Mouse (Mus musculus) midbrain, embryonic 12.5 days (tissue): ENCODE measurements around the gene Gm49373. TPM values are rescaled to one million over a fixed set of nuclear protein-coding genes. Genes with fewer than 3 reads are reported as not detected.
"Not testable (repeated sequence)": the region's sequence is repeated elsewhere in the genome, so short reads cannot be mapped to it uniquely, and the experiment has no call there.

Source experiments
- ATAC-seq: fragments of 200-750 bp; cut with Nextera tagmentation; 2 replicates; pipeline ENCODE4 v1.8.0; 2017; ENCODE audit warnings: low read depth, moderate TSS enrichment, moderate library complexity; ENCODE audit not compliant: low FRiP score
- H3K27ac ChIP-seq: fragments of 300-500 bp; sonication (generic); replicated peaks from 2 replicates; pipeline ENCODE4 v1.5.1; 2016; ENCODE audit warnings: mild to moderate bottlenecking
- H3K27me3 ChIP-seq: fragments of 300-500 bp; sonication (generic); 2 replicates; pipeline ENCODE4 v1.6.1; 2016; ENCODE audit warnings: mild to moderate bottlenecking
- H3K36me3 ChIP-seq: fragments of 300-500 bp; sonication (generic); 2 replicates; pipeline ENCODE4 v1.6.1; 2016
- H3K4me1 ChIP-seq: fragments of 300-500 bp; sonication (generic); 2 replicates; pipeline ENCODE4 v1.6.1; 2016
- H3K4me2 ChIP-seq: fragments of 300-500 bp; sonication (generic); replicated peaks from 2 replicates; pipeline ENCODE4 v1.6.1; 2016; ENCODE audit warnings: mild to moderate bottlenecking, moderate library complexity
- H3K4me3 ChIP-seq: fragments of 300-500 bp; sonication (generic); 2 replicates; pipeline ENCODE4 v1.5.1; 2016; ENCODE audit warnings: mild to moderate bottlenecking
- H3K9ac ChIP-seq: fragments of 300-500 bp; sonication (generic); replicated peaks from 2 replicates; pipeline ENCODE4 v1.6.1; 2016; ENCODE audit warnings: mild to moderate bottlenecking, moderate library complexity
- H3K9me3 ChIP-seq: fragments of 300-500 bp; sonication (generic); 2 replicates; pipeline ENCODE4 v1.6.1; 2016; ENCODE audit warnings: mild to moderate bottlenecking
- WGBS: fragments of 180-500 bp; shearing (Covaris S2); methylation state at CpG from one replicate; pipeline ENCODE4 v1.1.7; 2016; 5-methylcytosine and 5-hydroxymethylcytosine counted together
- polyA plus RNA-seq: library from polyadenylated mRNA; unstranded; fragments of >200 nt; fragmentation: Nextera tagmentation; extraction: Ambion mirVana; gene quantifications from 2 replicates; pipeline ENCODE4 v1.2.1, GENCODE M21; 2016

Gene Gm49373
- polyA plus RNA-seq, 1 experiment from 2014 or later, result 1.6 TPM

DNA sequence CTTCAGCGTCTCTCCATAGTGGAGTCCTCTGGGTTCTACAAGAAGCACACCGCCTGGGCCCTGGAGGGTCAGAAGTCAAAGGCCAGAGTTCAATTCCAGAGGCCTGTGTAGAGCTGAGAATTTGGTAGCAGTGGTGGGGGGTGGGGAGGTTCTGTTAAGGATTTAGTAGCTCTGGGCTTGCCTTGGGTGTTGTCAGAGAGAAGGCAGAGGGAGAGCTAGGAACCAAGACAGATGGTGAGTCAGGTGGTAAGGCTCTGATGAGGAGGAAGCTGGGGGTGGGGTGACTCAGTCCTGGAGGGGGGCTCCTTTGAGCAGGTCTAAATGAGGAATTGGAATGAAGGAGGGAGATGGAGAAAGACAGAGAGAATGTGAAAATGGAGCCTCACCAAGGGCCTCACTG, 10.0 kb downstream of the Gm49373 start:
- peaks cover 46% of the 10 kb centered on the region for H3K36me3 ChIP-seq
- WGBS, result 80% methylated on average over 2 of the region's 2 CpGs
- ATAC-seq, result no peak
- no peak overlapping the region for H3K27ac ChIP-seq
- no peaks in the 10 kb centered on the region for H3K4me1 ChIP-seq
- H3K9ac ChIP-seq, result no peak overlapping the region
- no peak overlapping the region for H3K4me3 ChIP-seq
- H3K27me3 ChIP-seq, result no peaks in the 10 kb centered on the region
- H3K9me3 ChIP-seq, result no peaks in the 10 kb centered on the region
- no peak overlapping the region for H3K4me2 ChIP-seq

DNA sequence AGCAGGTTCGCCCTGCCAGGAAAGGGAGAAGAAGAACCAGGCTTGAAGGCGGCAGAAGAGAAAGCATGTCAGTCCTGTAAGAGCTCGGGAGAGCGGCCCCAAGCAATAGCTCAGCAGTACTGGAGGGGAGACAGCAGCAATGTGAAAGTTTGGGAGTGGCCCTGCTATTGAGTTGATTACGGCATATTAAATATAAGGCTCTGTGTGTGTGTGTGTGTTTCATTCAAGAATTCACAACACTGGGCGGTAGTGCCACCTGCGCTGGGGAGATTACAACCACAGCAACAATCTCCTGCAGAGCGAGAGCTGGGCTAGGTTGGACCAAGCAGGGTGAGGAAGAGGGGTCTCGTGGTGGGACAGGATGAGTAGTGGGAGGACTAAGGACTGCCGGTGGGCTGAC, 21.3 kb downstream of the Gm49373 start:
- WGBS, result 74% methylated on average over 10 of the region's 10 CpGs
- Histone ChIP-seq H3K4me3 (no peak overlapping the region), H3K36me3 (no peaks in the 10 kb centered on the region), H3K9me3 (no peaks in the 10 kb centered on the region), H3K4me2 (no peak overlapping the region), H3K27ac (no peak overlapping the region), H3K9ac (no peak overlapping the region), H3K27me3 (peaks cover 26% of the 10 kb centered on the region), H3K4me1 (no peaks in the 10 kb centered on the region)
- ATAC-seq, result no peak

DNA sequence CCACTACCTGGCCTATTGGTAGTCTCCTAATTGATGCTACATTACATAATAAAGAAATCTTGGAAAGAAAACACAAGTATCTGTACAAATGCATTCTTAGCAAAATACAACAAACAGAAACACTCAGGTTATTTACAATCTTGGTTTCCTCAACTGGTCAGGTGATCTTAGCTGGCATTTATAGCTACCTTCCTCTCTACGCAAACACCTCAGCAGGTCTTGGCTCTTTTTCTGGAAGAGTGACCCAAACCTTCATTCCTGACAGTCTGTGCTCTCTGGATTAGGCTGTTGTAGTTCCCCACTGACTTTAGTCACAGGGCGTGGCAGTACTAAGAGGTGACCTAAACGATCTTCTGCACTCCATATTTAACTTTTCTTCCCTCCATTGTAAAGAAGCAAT, 27.7 kb downstream of the Gm49373 start:
- Histone ChIP-seq H3K4me3 (no peak overlapping the region), H3K36me3 (no peaks in the 10 kb centered on the region), H3K4me2 (no peak overlapping the region), H3K9ac (no peak overlapping the region), H3K4me1 (no peaks in the 10 kb centered on the region), H3K27me3 (peaks cover 13% of the 10 kb centered on the region), H3K27ac (no peak overlapping the region), H3K9me3 (no peaks in the 10 kb centered on the region)
- no peak for ATAC-seq
- 87% methylated on average over 3 of the region's 3 CpGs for WGBS

DNA sequence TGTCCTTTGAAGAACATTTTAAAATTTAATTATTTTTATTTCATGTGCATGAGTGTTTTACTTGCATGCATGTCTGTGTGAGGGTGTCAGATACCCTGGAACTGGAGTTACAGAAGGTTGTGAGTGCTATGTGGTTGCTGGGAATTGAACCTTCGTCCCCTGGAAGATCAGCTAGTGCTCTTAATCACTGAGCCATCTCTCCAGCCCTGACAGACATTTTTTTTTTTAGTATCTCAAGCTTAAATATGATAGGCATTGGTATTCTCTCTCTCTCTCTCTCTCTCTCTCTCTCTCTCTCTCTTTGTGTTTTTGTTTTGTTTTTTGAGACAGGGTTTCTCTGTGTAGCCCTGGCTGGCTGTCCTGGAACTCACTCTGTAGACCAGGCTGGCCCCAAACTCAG, 28.1 kb downstream of the Gm49373 start:
- ATAC-seq, H3K9me3 ChIP-seq, H3K4me2 ChIP-seq, H3K4me1 ChIP-seq, H3K4me3 ChIP-seq, H3K36me3 ChIP-seq, H3K9ac ChIP-seq, H3K27ac ChIP-seq: not testable (repeated sequence)
- H3K27me3 ChIP-seq, result peaks cover 18% of the 10 kb centered on the region
- WGBS, result 70% methylated on average over 1 of the region's 1 CpGs

DNA sequence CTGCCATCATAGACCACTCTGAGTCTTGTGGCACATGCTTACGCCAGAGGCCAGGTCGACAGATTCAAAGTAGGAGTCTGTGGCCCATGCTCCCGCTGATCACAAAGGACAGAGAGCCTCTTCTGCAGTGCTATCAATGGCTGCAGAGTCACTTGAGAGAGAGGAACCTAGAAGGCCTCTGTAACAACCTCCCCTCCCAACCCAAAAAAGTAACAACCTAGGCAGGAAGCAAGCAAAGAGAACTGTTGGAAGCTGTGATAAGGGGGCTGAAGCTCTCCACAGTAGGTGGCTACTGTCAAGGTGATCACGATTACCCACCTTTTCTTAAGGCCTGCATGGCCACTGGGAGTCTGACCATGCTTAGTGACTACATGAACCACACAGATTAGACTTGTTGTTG, 29.3 kb downstream of the Gm49373 start:
- H3K9me3 ChIP-seq, result no peaks in the 10 kb centered on the region
- no peak overlapping the region for H3K9ac ChIP-seq
- no peaks in the 10 kb centered on the region for H3K4me1 ChIP-seq
- no peak overlapping the region for H3K27ac ChIP-seq
- 82% methylated on average over 4 of the region's 4 CpGs for WGBS
- H3K27me3 ChIP-seq, result peaks cover 30% of the 10 kb centered on the region
- ATAC-seq, result no peak
- no peak overlapping the region for H3K4me3 ChIP-seq
- H3K4me2 ChIP-seq, result no peak overlapping the region
- H3K36me3 ChIP-seq, result no peaks in the 10 kb centered on the region

DNA sequence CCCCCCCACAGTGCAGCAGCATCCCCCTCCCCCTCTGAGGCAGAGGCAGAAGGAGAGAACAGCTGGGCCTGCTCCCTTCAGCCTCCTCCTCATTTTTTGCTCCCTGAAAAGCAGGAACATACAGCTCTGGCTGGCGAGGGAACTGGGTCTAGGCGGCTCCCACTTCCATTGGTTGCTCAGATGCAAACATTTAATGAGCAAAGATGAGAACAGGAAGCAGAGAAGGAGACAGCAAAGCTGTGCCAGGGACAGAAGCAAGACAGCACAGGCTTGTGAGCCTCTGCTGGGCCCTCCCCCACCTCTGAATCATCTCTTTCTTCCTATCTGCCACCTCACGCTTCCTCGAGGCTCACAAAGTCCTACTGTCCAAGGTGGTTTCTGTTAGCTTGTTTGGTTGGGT, 31.6 kb downstream of the Gm49373 start:
- peaks cover 53% of the 10 kb centered on the region for H3K27me3 ChIP-seq
- no peak overlapping the region for H3K4me3 ChIP-seq
- H3K9ac ChIP-seq, result no peak overlapping the region
- ATAC-seq, result no peak
- H3K36me3 ChIP-seq, result no peaks in the 10 kb centered on the region
- WGBS, result 47% methylated on average over 4 of the region's 4 CpGs
- H3K9me3 ChIP-seq, result no peaks in the 10 kb centered on the region
- peaks cover 7% of the 10 kb centered on the region for H3K4me1 ChIP-seq
- H3K27ac ChIP-seq, result no peak overlapping the region
- no peak overlapping the region for H3K4me2 ChIP-seq

DNA sequence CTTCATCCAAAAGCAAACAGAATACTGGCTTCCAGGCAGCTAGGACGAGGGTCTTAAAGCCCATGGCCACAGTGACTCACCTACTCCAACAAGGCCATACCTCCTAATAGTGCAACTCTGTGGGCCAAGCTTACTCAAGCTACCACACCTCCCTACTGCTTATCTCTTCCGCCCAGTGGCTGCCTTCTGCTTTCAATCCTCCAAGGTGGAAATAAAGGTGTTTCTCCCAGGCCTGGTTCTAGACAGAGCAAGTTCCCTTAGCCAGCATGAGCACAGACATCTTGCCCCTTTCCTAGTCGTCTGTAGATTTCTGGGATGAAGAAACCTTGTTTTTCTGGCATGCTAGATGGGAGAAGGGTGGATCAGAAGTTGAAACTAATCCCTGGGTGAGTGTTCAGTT, 33.1 kb downstream of the Gm49373 start:
- no peak for ATAC-seq
- WGBS, result 75% methylated on average over 3 of the region's 3 CpGs
- Histone ChIP-seq H3K4me1 (peaks cover 7% of the 10 kb centered on the region), H3K4me3 (no peak overlapping the region), H3K27ac (no peak overlapping the region), H3K27me3 (peaks cover 68% of the 10 kb centered on the region), H3K36me3 (no peaks in the 10 kb centered on the region), H3K4me2 (no peak overlapping the region), H3K9ac (no peak overlapping the region), H3K9me3 (no peaks in the 10 kb centered on the region)

DNA sequence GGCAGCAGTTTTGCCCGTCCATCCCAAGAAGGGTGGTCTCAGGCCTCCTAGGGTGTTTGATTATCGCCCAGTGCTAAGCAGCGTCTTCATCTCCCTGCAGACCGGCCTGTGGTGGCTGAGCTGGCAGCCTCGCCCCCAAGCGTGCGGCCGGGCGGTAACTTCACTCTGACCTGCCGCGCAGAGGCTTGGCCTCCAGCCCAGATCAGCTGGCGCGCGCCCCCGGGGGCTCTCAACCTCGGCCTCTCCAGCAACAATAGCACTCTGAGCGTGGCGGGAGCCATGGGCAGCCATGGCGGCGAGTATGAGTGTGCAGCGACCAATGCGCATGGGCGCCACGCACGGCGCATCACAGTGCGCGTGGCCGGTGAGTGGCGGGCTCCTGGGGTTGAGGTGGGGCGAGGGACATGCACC, 35.4 kb downstream of the Gm49373 start:
- peak; percentile 28; the same call in 1 of the 2 replicates for ATAC-seq
- Histone ChIP-seq H3K27ac (no peak overlapping the region), H3K27me3 (peaks cover 87% of the 10 kb centered on the region), H3K4me3 (peak overlapping the region; percentile 39), H3K9ac (peak overlapping the region; percentile 39; the same call in 1 of the 2 replicates), H3K36me3 (no peaks in the 10 kb centered on the region), H3K4me1 (peaks cover 20% of the 10 kb centered on the region), H3K4me2 (peak overlapping the region; percentile 52), H3K9me3 (no peaks in the 10 kb centered on the region)
- WGBS, result 2% methylated on average over 31 of the region's 31 CpGs

DNA sequence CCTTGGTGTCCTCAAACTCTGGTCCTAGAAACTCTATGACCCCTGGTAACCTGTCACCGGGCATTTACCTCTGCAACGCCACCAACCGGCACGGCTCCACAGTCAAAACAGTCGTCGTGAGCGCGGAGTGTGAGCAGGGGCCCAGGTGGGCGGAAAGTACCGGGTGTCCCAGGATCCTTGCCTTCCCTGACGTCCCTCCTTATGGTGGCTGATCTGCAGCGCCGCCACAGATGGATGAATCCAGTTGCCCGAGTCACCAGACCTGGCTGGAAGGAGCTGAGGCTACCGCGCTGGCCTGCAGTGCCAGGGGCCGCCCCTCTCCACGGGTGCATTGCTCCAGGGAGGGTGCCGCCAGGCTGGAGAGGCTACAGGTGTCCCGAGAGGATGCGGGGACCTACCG, 36.2 kb downstream of the Gm49373 start:
- peak overlapping the region; percentile 52; the same call in 1 of the 2 replicates for H3K4me2 ChIP-seq
- peaks cover 95% of the 10 kb centered on the region for H3K27me3 ChIP-seq
- peaks cover 28% of the 10 kb centered on the region for H3K4me1 ChIP-seq

DNA sequence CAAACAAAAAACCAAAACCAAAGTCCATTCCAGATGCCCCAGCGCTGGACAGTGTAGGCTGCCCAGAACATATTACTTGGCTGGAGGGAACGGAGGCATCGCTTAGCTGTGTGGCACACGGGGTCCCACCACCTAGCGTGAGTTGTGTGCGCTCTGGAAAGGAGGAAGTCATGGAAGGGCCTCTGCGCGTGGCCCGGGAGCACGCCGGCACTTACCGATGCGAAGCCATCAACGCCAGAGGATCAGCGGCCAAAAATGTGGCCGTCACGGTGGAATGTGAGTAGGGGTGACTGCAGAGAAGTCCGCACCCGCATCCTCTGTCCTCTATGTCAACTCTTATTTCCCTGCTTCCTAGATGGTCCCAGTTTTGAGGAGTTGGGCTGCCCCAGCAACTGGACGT, 36.7 kb downstream of the Gm49373 start:
- Histone ChIP-seq H3K9ac (no peak overlapping the region), H3K4me2 (no peak overlapping the region), H3K36me3 (no peaks in the 10 kb centered on the region), H3K9me3 (no peaks in the 10 kb centered on the region), H3K4me1 (peaks cover 33% of the 10 kb centered on the region), H3K27me3 (peaks cover 99% of the 10 kb centered on the region), H3K27ac (no peak overlapping the region), H3K4me3 (no peak overlapping the region)
- ATAC-seq, result no peak
- 6% methylated on average over 20 of the region's 20 CpGs for WGBS

More for the DNA sequence above, 36.2 kb downstream of the Gm49373 start:
- no peaks in the 10 kb centered on the region for H3K36me3 ChIP-seq
- H3K4me3 ChIP-seq, result peak overlapping the region; percentile 5; the same call in 1 of the 2 replicates
- no peak for ATAC-seq
- no peaks in the 10 kb centered on the region for H3K9me3 ChIP-seq
- H3K9ac ChIP-seq, result no peak overlapping the region
- no peak overlapping the region for H3K27ac ChIP-seq
- WGBS, result under 1% methylated on average over 22 of the region's 22 CpGs

DNA sequence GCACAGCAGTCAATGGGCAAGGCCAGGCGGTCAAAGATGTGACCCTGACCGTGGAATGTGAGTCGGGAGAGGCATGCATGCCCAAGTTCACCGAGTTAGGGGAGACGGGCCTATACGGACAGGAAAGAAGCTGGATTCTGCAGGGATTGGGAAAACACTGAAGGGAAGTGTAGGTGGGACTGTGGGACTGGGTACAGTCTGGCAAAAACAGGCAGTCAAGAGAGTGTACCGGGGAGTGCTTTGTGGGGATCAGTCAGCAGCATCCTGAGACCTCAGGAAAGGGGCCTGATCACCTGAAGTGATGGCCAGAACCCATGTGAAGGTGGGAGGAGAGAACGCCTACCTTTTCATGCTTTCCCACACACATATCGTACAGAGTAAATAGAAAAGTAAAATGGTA, 37.3 kb downstream of the Gm49373 start:
- WGBS, result 18% methylated on average over 9 of the region's 9 CpGs
- peaks cover 38% of the 10 kb centered on the region for H3K4me1 ChIP-seq
- peaks cover 99% of the 10 kb centered on the region for H3K27me3 ChIP-seq
- H3K4me2 ChIP-seq, result no peak overlapping the region
- H3K27ac ChIP-seq, result no peak overlapping the region
- H3K4me3 ChIP-seq, result no peak overlapping the region
- no peak overlapping the region for H3K9ac ChIP-seq
- ATAC-seq, result no peak
- H3K9me3 ChIP-seq, result no peaks in the 10 kb centered on the region
- no peaks in the 10 kb centered on the region for H3K36me3 ChIP-seq

DNA sequence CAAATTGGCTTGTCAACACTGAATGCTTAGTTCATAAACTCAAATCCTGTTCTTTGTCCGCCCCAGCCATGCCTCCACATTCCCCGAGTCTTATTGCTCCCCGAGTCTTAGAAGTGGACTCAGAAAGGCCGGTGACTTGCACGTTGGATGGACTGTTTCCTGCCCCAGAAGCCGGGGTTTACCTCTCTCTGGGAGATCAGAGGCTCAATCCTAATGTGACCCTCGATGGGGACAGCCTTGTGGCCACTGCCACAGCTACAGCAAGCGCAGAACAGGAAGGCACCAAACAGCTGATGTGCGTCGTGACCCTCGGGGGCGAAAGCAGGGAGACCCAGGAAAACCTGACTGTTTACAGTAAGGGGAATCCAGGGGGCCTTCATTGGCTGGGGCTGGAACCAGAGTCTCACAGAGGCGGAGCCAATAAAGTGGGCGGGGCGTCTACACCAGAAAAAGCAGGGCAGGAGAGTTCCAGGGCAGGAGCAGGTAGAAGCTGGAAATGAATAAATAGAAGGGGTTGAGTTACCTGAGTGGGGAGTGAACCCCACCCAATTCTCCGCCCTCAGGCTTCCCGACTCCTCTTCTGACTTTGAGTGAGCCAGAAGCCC, 38.3 kb downstream of the Gm49373 start:
- 3% methylated on average over 17 of the region's 17 CpGs for WGBS
- ATAC-seq, result no peak
- Histone ChIP-seq H3K4me1 (peaks cover 39% of the 10 kb centered on the region), H3K4me3 (no peak overlapping the region), H3K36me3 (no peaks in the 10 kb centered on the region), H3K27ac (no peak overlapping the region), H3K27me3 (peaks cover 99% of the 10 kb centered on the region), H3K9me3 (no peaks in the 10 kb centered on the region), H3K4me2 (no peak overlapping the region), H3K9ac (no peak overlapping the region)

DNA sequence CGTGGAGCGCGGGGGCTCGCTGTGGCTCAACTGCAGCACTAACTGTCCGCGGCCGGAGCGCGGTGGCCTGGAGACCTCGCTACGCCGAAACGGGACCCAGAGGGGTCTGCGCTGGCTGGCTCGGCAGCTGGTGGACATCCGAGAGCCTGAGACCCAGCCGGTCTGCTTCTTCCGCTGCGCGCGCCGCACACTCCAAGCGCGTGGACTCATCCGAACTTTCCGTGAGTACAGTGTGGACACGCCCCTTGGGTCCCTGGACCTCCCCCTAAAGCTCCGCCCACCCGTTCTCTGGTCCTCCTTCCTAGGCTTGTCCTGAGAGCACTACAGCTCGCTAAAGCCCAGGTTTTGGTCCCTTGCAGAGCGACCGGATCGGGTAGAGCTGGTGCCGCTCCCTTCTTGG, 39.8 kb downstream of the Gm49373 start:
- no peak overlapping the region for H3K27ac ChIP-seq
- H3K4me3 ChIP-seq, result peak overlapping the region; percentile 46
- WGBS, result 1% methylated on average over 34 of the region's 34 CpGs
- no peak for ATAC-seq
- H3K4me2 ChIP-seq, result peak overlapping the region; percentile 59
- H3K4me1 ChIP-seq, result peaks cover 45% of the 10 kb centered on the region
- H3K9me3 ChIP-seq, result no peaks in the 10 kb centered on the region
- no peak overlapping the region for H3K9ac ChIP-seq
- peaks cover 99% of the 10 kb centered on the region for H3K27me3 ChIP-seq
- H3K36me3 ChIP-seq, result no peaks in the 10 kb centered on the region
